Mouse (Mus musculus) CH12.LX (cell line): Measurements from ENCODE around the gene Gtpbp8. TPM values are rescaled to one million over a fixed set of nuclear protein-coding genes. Genes with fewer than 3 reads are reported as not detected.

Experiments
- DNase-seq: peaks from one replicate; pipeline ENCODE4 v3.0.0-alpha.2; 2013; ENCODE audit errors: extremely low read depth
- H3K27ac ChIP-seq: 2 replicates; pipeline ENCODE4 v1.5.1; 2012; ENCODE audit warnings: low read depth, mild to moderate bottlenecking, control low read depth, moderate library complexity; ENCODE audit not compliant: insufficient read depth
- H3K27me3 ChIP-seq: replicated peaks from 2 replicates; pipeline ENCODE3; 2012; ENCODE audit warnings: inconsistent platforms
- H3K36me3 ChIP-seq, 2 experiments: replicated peaks in 1 of 2; 2 replicates each; pipeline versions ENCODE3 to v1.6.1; 2012; ENCODE audit warnings: inconsistent platforms in 1 of 2, low read length in 1 of 2, mild to moderate bottlenecking in 1 of 2, mixed read lengths in 1 of 2, moderate library complexity in 1 of 2; ENCODE audit not compliant: control insufficient read depth in 1 of 2, insufficient read depth in 1 of 2
- H3K4me1 ChIP-seq, 2 experiments: 2 replicates each; pipeline ENCODE4 v1.6.1; 2012; ENCODE audit warnings: inconsistent platforms in 1 of 2, moderate library complexity in 1 of 2; ENCODE audit not compliant: insufficient read depth in 2 of 2, control insufficient read depth in 1 of 2
- H3K4me2 ChIP-seq: 2 replicates; pipeline ENCODE4 v1.6.1; 2012; ENCODE audit warnings: low read depth, mild to moderate bottlenecking, control low read depth; ENCODE audit not compliant: poor library complexity, insufficient read depth, severe bottlenecking
- H3K4me3 ChIP-seq, 3 experiments: fragments of 150-350 bp in 1 of 3; sonication (generic) in 1 of 3; replicated peaks in 1 of 3; 2 replicates each; pipeline versions ENCODE3 to v1.5.1; 2011 to 2012; ENCODE audit warnings: low read depth in 2 of 3, low read length in 2 of 3, mild to moderate bottlenecking in 2 of 3, moderate library complexity in 2 of 3, control low read depth in 1 of 3, improper control_type of control experiment in 1 of 3, inconsistent platforms in 1 of 3, mixed read lengths in 1 of 3; ENCODE audit not compliant: poor library complexity in 1 of 3
- H3K79me2 ChIP-seq: replicated peaks from 2 replicates; pipeline ENCODE4 v1.6.1; 2012; ENCODE audit warnings: mild to moderate bottlenecking, moderate library complexity; ENCODE audit not compliant: control insufficient read depth, poor library complexity, insufficient read depth, severe bottlenecking; ENCODE audit errors: extremely low read depth
- H3K9ac ChIP-seq: 2 replicates; pipeline ENCODE4 v1.6.1; 2012; ENCODE audit warnings: low read depth, mild to moderate bottlenecking, control low read depth, moderate library complexity; ENCODE audit not compliant: insufficient read depth
- H3K9me3 ChIP-seq: replicated peaks from 2 replicates; pipeline ENCODE3; 2012; ENCODE audit warnings: low read length, inconsistent platforms, mixed read lengths
- E2F4 ChIP-seq: IDR thresholded peaks from 2 replicates; pipeline ENCODE4 v1.6.1; 2011; ENCODE audit warnings: low read depth, low read length, improper control_type of control experiment; ENCODE audit not compliant: insufficient replicate concordance
- EP300 ChIP-seq: IDR thresholded peaks from 2 replicates; pipeline ENCODE4 v1.6.1; 2011; ENCODE audit warnings: low read length, improper control_type of control experiment
- GABPA ChIP-seq: IDR thresholded peaks from 2 replicates; pipeline ENCODE4 v1.6.1; 2012; ENCODE audit warnings: low read depth, low read length, improper control_type of control experiment, inconsistent platforms; ENCODE audit not compliant: insufficient replicate concordance
- KAT2A ChIP-seq: IDR thresholded peaks from 2 replicates; pipeline ENCODE4 v1.6.1; 2012; ENCODE audit warnings: low read length, improper control_type of control experiment, inconsistent platforms; ENCODE audit not compliant: insufficient replicate concordance
- MXI1 ChIP-seq: IDR thresholded peaks from 2 replicates; pipeline ENCODE4 v1.6.1; 2011; ENCODE audit warnings: mild to moderate bottlenecking, low read depth, low read length, improper control_type of control experiment
- MYC ChIP-seq: IDR thresholded peaks from 2 replicates; pipeline ENCODE4 v1.6.1; 2011; ENCODE audit warnings: low read depth, mild to moderate bottlenecking, improper control_type of control experiment, low read length
- NRF1 ChIP-seq: IDR thresholded peaks from 2 replicates; pipeline ENCODE4 v1.6.1; 2014; ENCODE audit warnings: low read depth, mild to moderate bottlenecking, inconsistent platforms, low read length, improper control_type of control experiment, moderate library complexity
- POLR2AphosphoS2 ChIP-seq: IDR thresholded peaks from 2 replicates; pipeline ENCODE4 v1.6.1; 2011; ENCODE audit warnings: low read depth, low read length, improper control_type of control experiment
- RAD21 ChIP-seq: IDR thresholded peaks from 2 replicates; pipeline ENCODE4 v1.6.1; 2011; ENCODE audit warnings: low read depth, mild to moderate bottlenecking, low read length, improper control_type of control experiment, moderate library complexity
- TBP ChIP-seq: conservative IDR thresholded peaks from 2 replicates; pipeline ENCODE4 v1.6.1; 2011; ENCODE audit warnings: low read depth, low read length, improper control_type of control experiment
- TCF12 ChIP-seq: IDR thresholded peaks from 2 replicates; pipeline ENCODE4 v1.6.1; 2014; ENCODE audit warnings: low read depth, mild to moderate bottlenecking, inconsistent platforms, low read length, improper control_type of control experiment
- UBTF ChIP-seq: IDR thresholded peaks from 2 replicates; pipeline ENCODE4 v1.6.1; 2012; ENCODE audit warnings: low read depth, mild to moderate bottlenecking, inconsistent platforms, low read length, improper control_type of control experiment, moderate library complexity
- ZC3H11A ChIP-seq: IDR thresholded peaks from 2 replicates; pipeline ENCODE4 v1.6.1; 2012; ENCODE audit warnings: low read depth, mild to moderate bottlenecking, inconsistent platforms, low read length, improper control_type of control experiment
- ZMIZ1 ChIP-seq: IDR thresholded peaks from 2 replicates; pipeline ENCODE4 v1.6.1; 2012; ENCODE audit warnings: low read depth, mild to moderate bottlenecking, inconsistent platforms, low read length, improper control_type of control experiment
- ZNF384 ChIP-seq: IDR thresholded peaks from 2 replicates; pipeline ENCODE4 v1.6.1; 2012; ENCODE audit warnings: low read depth, low read length, improper control_type of control experiment, inconsistent platforms
- dilution Hi-C: fragments of 300-500 bp; cut with MboI; formaldehyde crosslinking; loops from 2 replicates; pipeline ENCODE4 v1.14.3; 2020; ENCODE audit warnings: low sequenced_read_pairs; ENCODE audit not compliant: extremely low pct_unique_long_range_greater_than_20kb, extremely low pct_ligation_motif_present
- in situ Hi-C: fragments of 300-500 bp; cut with MboI; formaldehyde crosslinking; loops from 3 replicates; pipeline ENCODE4 v1.14.3; 2019; ENCODE audit warnings: low sequenced_read_pairs, low pct_ligation_motif_present, low pct_unique_long_range_greater_than_20kb, mixed read lengths
- polyA plus RNA-seq: library from polyadenylated mRNA; unstranded; fragments of >175 nt; gene quantifications from 2 replicates; pipeline ENCODE4 v1.2.1, GENCODE M21; 2012; ENCODE audit warnings: low read depth; ENCODE audit not compliant: insufficient read length
- total RNA-seq, 2 experiments: library from RNA; depleted of rRNA; stranded (reverse); fragments of 300-350 nt in 1 of 2; fragments of >200 nt in 1 of 2; gene quantifications; 2 replicates each; pipeline ENCODE4 v1.2.3; 2012 to 2014

The Gtpbp8 gene
- total and polyA plus RNA-seq, 3 experiments: 20.9 to 38.8 (median 24.2) TPM

- no peaks in the 10 kb centered on the region for H3K36me3 ChIP-seq
- H3K4me3 ChIP-seq: no peak overlapping the region
- no peak overlapping the region for H3K9ac ChIP-seq
- in situ Hi-C loops (no loop called here), dilution Hi-C loops (no loop called here)
- H3K4me1 ChIP-seq: no peaks in the 10 kb centered on the region
- no peak overlapping the region for H3K4me2 ChIP-seq
- TF ChIP-seq TCF12 (no peak), UBTF (no peak), EP300 (no peak), ZC3H11A (no peak), ZMIZ1 (no peak), NRF1 (no peak), E2F4 (no peak)
- DNase-seq: no peak
- no peak overlapping the region for H3K27ac ChIP-seq
- H3K9me3 ChIP-seq: no peaks in the 10 kb centered on the region
- H3K79me2 ChIP-seq: no peaks in the 10 kb centered on the region
- no peaks in the 10 kb centered on the region for H3K27me3 ChIP-seq
These were observed 55.7 kb downstream of the Gtpbp8 start for GRCm38 (mm10) chr16:44690501-44690900.

DNA sequence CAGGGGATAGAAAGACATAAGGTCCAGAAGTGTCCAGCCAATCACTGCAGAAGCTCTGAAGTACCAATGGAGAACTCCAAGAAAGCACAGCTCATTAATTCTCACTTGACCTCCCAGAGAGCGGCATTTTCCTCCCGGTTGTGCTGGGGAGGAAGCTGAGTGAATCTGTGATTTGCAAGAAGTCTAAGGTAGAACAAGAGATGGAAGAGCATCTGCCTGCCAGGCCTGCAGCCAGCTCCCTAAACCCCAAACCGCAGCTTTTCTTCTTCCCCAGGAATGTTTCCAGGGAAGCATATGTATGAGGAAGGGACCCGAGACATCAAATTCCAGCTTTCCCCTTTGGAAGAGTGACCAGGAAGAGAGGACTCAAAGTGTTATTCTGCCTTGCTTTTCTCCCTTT is 57.7 kb downstream of the Gtpbp8 start:
- peak overlapping the region; percentile 19; the same call in 1 of the 2 replicates for H3K9ac ChIP-seq
- no peaks in the 10 kb centered on the region for H3K9me3 ChIP-seq
- H3K4me1 ChIP-seq: no peaks in the 10 kb centered on the region
- H3K79me2 ChIP-seq: no peaks in the 10 kb centered on the region
- TF ChIP-seq GABPA (no peak), POLR2AphosphoS2 (no peak), NRF1 (no peak), KAT2A (no peak), ZNF384 (no peak), MYC (no peak), RAD21 (no peak), MXI1 (no peak), TBP (no peak)
- no peak overlapping the region for H3K27ac ChIP-seq
- H3K4me2 ChIP-seq: peak overlapping the region; percentile 98
- in situ Hi-C loops: no loop called here
- H3K36me3 ChIP-seq: no peaks in the 10 kb centered on the region
- no peaks in the 10 kb centered on the region for H3K27me3 ChIP-seq
- no peak for DNase-seq
- no peak overlapping the region for H3K4me3 ChIP-seq
- dilution Hi-C loops: no loop called here
